In the genomic region with DNA sequence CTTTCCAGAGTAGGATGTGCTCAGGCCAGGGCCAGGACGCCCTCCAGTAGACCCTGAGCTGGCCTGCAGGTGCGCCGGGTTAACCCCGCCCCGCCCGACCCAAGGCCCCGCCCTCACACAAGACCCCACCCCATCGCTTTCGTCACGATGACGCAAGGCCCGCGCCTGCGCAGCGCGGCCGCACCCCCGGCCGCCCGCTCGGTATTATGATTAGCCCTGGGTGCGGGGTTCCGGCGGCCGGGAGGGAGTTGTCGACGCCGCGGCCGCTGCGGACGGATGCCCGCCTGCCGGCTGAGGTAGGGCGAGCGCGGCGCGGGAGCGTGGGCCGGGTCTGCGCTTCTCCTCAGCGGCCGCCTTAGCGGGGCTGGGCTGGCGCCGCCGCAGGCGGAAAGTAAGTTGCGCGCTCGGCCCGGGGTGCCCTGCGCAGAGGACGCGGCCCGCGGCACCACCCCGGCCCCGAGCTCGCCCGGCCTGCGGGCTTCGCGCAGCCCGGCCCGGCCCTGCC, we compare ENCODE assay signal across 8 mouse cellular contexts. TPM values are rescaled to one million over a fixed set of nuclear protein-coding genes. Genes with fewer than 3 reads are reported as not detected.
DNase-seq lines count a peak whose midpoint lies in the region; ATAC-seq lines count a peak whose summit lies in the region.

Snrk (plus strand) TSS at position 155 of the 505 bp plus-strand sequence.

- DNase-seq in adrenal gland, postnatal 10 days, result peak; percentile 96
- DNase-seq in embryo, embryonic 9.5 days (ENCODE audit: extremely low spot score), result peak; percentile 89
- no peak for DNase-seq in gonadal fat pad, adult 2 months (ENCODE audit: low read depth)
- DNase-seq in left cerebral cortex, postnatal 25 days (ENCODE audit: low spot score in 2 of 2), result peak; percentile 90 to 92
- peak; percentile 92 for DNase-seq in mesoderm, embryonic 11.5 days (ENCODE audit: low read depth, low spot score)
- DNase-seq in right cerebral cortex, postnatal 25 days, result peak; percentile 91
- DNase-seq in urinary bladder, postnatal 36 days (ENCODE audit: low spot score in 2 of 2), result peak; percentile 78 to 87

- WGBS in intestine, embryonic 16.5 days, result 0% methylated on average over 57 of the region's 67 CpGs

- H3K27ac ChIP-seq in intestine, embryonic 16.5 days (ENCODE audit: low read length), result peak within 1 kb of the TSS; percentile 89

- intact Hi-C loops in left cerebral cortex, postnatal 25 days (cut with DNase I), result loop anchor here (2.0 kb wide), 1 partner anchor 98 kb away; no protein-coding TSS in a partner anchor

- peaks cover 20% of the 10 kb centered on the region for H3K4me1 ChIP-seq in intestine, embryonic 16.5 days (ENCODE audit: control insufficient read depth, insufficient read depth, low read length)

- no peaks in the 10 kb centered on the region for H3K27me3 ChIP-seq in intestine, embryonic 16.5 days (replicated peaks; ENCODE audit: control insufficient read depth, insufficient read depth, low read length)

- H3K9me3 ChIP-seq in intestine, embryonic 16.5 days (ENCODE audit: control insufficient read depth, low read length), result no peaks in the 10 kb centered on the region

- H3K9ac ChIP-seq in intestine, embryonic 16.5 days (ENCODE audit: low read depth, low read length), result peak within 1 kb of the TSS; percentile 96

- peak; percentile 94 for ATAC-seq in intestine, embryonic 16.5 days

- peak within 1 kb of the TSS; percentile 89 for H3K4me3 ChIP-seq in intestine, embryonic 16.5 days (ENCODE audit: low read length)

- H3K4me2 ChIP-seq in intestine, embryonic 16.5 days (ENCODE audit: low read depth, low read length), result peak within 1 kb of the TSS; percentile 63

- H3K36me3 ChIP-seq in intestine, embryonic 16.5 days (ENCODE audit: control insufficient read depth, insufficient read depth, low read length), result no peaks in the 10 kb centered on the region

RNA-seq across cellular contexts. Expression of gene Snrk, which starts in this region (rescaled TPM):
- total RNA-seq in adrenal gland, postnatal 10 days (2021), result 100 to 1,000 TPM; 202 to 285 TPM
- 86.2 and 86.3 TPM in 2 replicates for polyA plus RNA-seq in gonadal fat pad, adult 2 months (2012; rRNA removed)
- 45.5 and 48.7 TPM in 2 replicates for polyA plus RNA-seq in intestine, embryonic 16.5 days (2015; fragmentation: Nextera tagmentation; extraction: Ambion mirVana)
- 100 to 1,000 TPM; 116 to 117 TPM for total RNA-seq in left cerebral cortex, postnatal 25 days (2021)
